Mouse (Mus musculus) Muller cell, postnatal 12 days (primary cell): ENCODE measurements around the gene Mrps9.
A peak's percentile ranks its signal among the peaks of the same experiment; 100 is the strongest.
"Not testable (repeated sequence)": the region's sequence is repeated elsewhere in the genome, so short reads cannot be mapped to it uniquely, and the experiment has no call there.

Source experiments
- DNase-seq: peaks from one replicate; pipeline ENCODE4 v3.0.0-alpha.2; 2015; ENCODE audit errors: inconsistent ontology term

The Mrps9 gene

GRCm38 (mm10) chr1:42850663-42851397, at the start of gene Mrps9:
Gene Mrps9, plus strand, starts transcription at chr1:42851233.
- peak; percentile 98 for DNase-seq

- DNase-seq, result no peak
Measured at GRCm38 (mm10) chr1:42813301-42813845, 37.7 kb upstream of the Mrps9 start.

GRCm38 (mm10) chr1:42814798-42815619, 36.0 kb upstream of the Mrps9 start:
- no peak for DNase-seq

- no peak for DNase-seq
Measured at GRCm38 (mm10) chr1:42851398-42851767, 350 bp downstream of the Mrps9 start.

- DNase-seq, result peak; percentile 22
Measured at GRCm38 (mm10) chr1:42851810-42852209, 777 bp downstream of the Mrps9 start.

GRCm38 (mm10) chr1:42864719-42865250, 13.8 kb downstream of the Mrps9 start:
- no peak for DNase-seq

- no peak for DNase-seq
Measured at GRCm38 (mm10) chr1:42865336-42865939, 14.4 kb downstream of the Mrps9 start.

GRCm38 (mm10) chr1:42865986-42866385, 15.0 kb downstream of the Mrps9 start:
- DNase-seq, result no peak

- no peak for DNase-seq
Measured at GRCm38 (mm10) chr1:42867188-42867587, 16.2 kb downstream of the Mrps9 start.

GRCm38 (mm10) chr1:42874174-42874573, 23.1 kb downstream of the Mrps9 start:
- DNase-seq, result no peak

GRCm38 (mm10) chr1:42875271-42875670, 24.2 kb downstream of the Mrps9 start:
- DNase-seq, result no peak

GRCm38 (mm10) chr1:42876463-42877093, 25.5 kb downstream of the Mrps9 start:
- DNase-seq, result peak; percentile 39

- DNase-seq, result no peak
Measured at GRCm38 (mm10) chr1:42877264-42877663, 26.2 kb downstream of the Mrps9 start.

GRCm38 (mm10) chr1:42878851-42879250, 27.8 kb downstream of the Mrps9 start:
- no peak for DNase-seq

- DNase-seq, result peak; percentile 4
Measured at GRCm38 (mm10) chr1:42882258-42882657, 31.2 kb downstream of the Mrps9 start.

- not testable (repeated sequence) for DNase-seq
Measured at GRCm38 (mm10) chr1:42883418-42883817, 32.4 kb downstream of the Mrps9 start.

GRCm38 (mm10) chr1:42887835-42888234, 36.8 kb downstream of the Mrps9 start:
- DNase-seq, result no peak

GRCm38 (mm10) chr1:42888541-42889349, 37.7 kb downstream of the Mrps9 start:
- peak; percentile 23 for DNase-seq

- no peak for DNase-seq
Measured at GRCm38 (mm10) chr1:42889421-42889887, 38.4 kb downstream of the Mrps9 start.

- no peak for DNase-seq
Measured at GRCm38 (mm10) chr1:42894695-42895094, 43.7 kb downstream of the Mrps9 start.
